Mouse (Mus musculus) embryonic facial prominence, embryonic 13.5 days (tissue): ENCODE data around the gene Cap1. TPM values are rescaled to one million over a fixed set of nuclear protein-coding genes. Genes with fewer than 3 reads are reported as not detected.

Experiments used
- ATAC-seq: fragments of 200-750 bp; cut with Nextera tagmentation; 2 replicates; pipeline ENCODE4 v1.8.0; 2017; ENCODE audit warnings: low read depth; ENCODE audit not compliant: insufficient number of reproducible peaks, insufficient read depth, low FRiP score, low TSS enrichment
- H3K27ac ChIP-seq: fragments of 300-500 bp; sonication (generic); 2 replicates; pipeline ENCODE4 v1.5.1; 2015; ENCODE audit warnings: moderate library complexity, mild to moderate bottlenecking, inconsistent platforms
- H3K27me3 ChIP-seq: fragments of 300-500 bp; sonication (generic); 2 replicates; pipeline ENCODE4 v1.6.1; 2015; ENCODE audit warnings: mild to moderate bottlenecking, inconsistent platforms
- H3K36me3 ChIP-seq: fragments of 300-500 bp; sonication (generic); 2 replicates; pipeline ENCODE4 v1.6.1; 2015; ENCODE audit warnings: mild to moderate bottlenecking, inconsistent platforms
- H3K4me1 ChIP-seq: fragments of 300-500 bp; sonication (generic); 2 replicates; pipeline ENCODE4 v1.6.1; 2015; ENCODE audit warnings: inconsistent platforms
- H3K4me2 ChIP-seq: fragments of 300-500 bp; sonication (generic); 2 replicates; pipeline ENCODE4 v1.6.1; 2015; ENCODE audit warnings: moderate library complexity, mild to moderate bottlenecking, inconsistent platforms
- H3K4me3 ChIP-seq: fragments of 300-500 bp; sonication (generic); 2 replicates; pipeline ENCODE4 v1.5.1; 2015; ENCODE audit warnings: mild to moderate bottlenecking, inconsistent platforms
- H3K9ac ChIP-seq: fragments of 300-500 bp; sonication (generic); 2 replicates; pipeline ENCODE4 v1.6.1; 2015; ENCODE audit warnings: mild to moderate bottlenecking, inconsistent platforms
- H3K9me3 ChIP-seq: fragments of 300-500 bp; sonication (generic); 2 replicates; pipeline ENCODE4 v1.6.1; 2016; ENCODE audit warnings: inconsistent platforms
- WGBS: fragments of 180-500 bp; shearing (Covaris S2); methylation state at CpG from one replicate; pipeline ENCODE4 v1.1.7; 2015; ENCODE audit warnings: mixed read lengths; 5-methylcytosine and 5-hydroxymethylcytosine counted together
- polyA plus RNA-seq: library from polyadenylated mRNA; unstranded; fragments of >200 nt; fragmentation: Nextera tagmentation; extraction: Ambion mirVana; gene quantifications from 2 replicates; pipeline ENCODE4 v1.2.1, GENCODE M21; 2015

Cap1 gene
- polyA plus RNA-seq, 1 experiment from 2014 or later, result 67.2 TPM

DNA sequence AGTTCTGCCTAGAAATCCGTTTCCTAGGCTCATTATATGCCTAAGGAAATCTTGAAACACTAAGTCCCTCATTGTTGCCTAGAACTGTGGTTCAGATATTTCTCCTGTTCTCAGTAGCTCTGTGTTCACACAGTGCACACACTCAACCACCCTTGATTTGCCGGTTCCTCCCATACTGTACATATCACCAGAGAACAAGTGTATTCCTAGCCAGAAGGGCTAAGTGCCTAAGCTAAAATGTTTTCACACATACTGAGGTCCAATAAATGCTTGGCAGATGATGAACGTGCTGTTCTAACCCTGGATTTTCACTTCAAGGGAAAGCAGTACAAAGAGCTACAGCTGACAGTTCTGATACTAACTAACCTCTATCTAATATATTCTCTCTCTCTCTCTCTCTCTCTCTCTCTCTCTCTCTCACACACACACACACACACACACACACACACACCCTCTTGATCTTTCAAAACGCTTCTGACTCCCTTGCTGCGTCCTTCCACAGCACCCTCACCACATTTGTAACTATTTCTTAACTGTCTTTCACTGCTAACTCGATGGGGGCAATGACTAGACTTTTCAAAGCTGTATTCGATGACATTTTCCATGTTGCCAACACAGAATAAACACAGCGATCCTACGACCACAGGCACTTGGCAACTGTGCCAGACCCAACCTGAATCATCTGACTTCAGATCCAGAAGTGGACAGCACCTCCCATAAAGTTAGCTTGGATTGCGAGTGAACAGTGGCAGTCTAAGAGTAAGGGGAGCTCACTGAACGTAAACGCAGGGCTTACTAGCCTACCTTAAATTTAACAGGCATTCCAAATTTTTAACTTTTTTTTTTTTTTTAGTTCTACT is 1.1 kb downstream of the Cap1 start:
- Histone ChIP-seq H3K4me2 (peak overlapping the region; percentile 66), H3K27ac (peak overlapping the region; percentile 99; the same call in 1 of the 2 replicates), H3K4me3 (peak overlapping the region; percentile 83), H3K9ac (peak overlapping the region; percentile 88), H3K27me3 (no peaks in the 10 kb centered on the region), H3K36me3 (no peaks in the 10 kb centered on the region), H3K9me3 (no peaks in the 10 kb centered on the region), H3K4me1 (peaks cover 18% of the 10 kb centered on the region)
- 42% methylated on average over 12 of the region's 12 CpGs for whole genome bisulfite sequencing
- ATAC-seq, result no peak

GRCm38 (mm10) chr4:122884051-122884450 is 1.8 kb downstream of the Cap1 start:
- no peaks in the 10 kb centered on the region for H3K27me3 ChIP-seq
- ATAC-seq, result no peak
- peaks cover 18% of the 10 kb centered on the region for H3K4me1 ChIP-seq
- H3K27ac ChIP-seq, result no peak overlapping the region; the same call in 1 of the 2 replicates
- peak overlapping the region; percentile 83; the same call in 1 of the 2 replicates for H3K4me3 ChIP-seq
- 65% methylated on average over 2 of the region's 2 CpGs for WGBS
- H3K9me3 ChIP-seq, result no peaks in the 10 kb centered on the region
- peak overlapping the region; percentile 27; the same call in 1 of the 2 replicates for H3K9ac ChIP-seq
- H3K4me2 ChIP-seq, result peak overlapping the region; percentile 66
- no peaks in the 10 kb centered on the region for H3K36me3 ChIP-seq

DNA sequence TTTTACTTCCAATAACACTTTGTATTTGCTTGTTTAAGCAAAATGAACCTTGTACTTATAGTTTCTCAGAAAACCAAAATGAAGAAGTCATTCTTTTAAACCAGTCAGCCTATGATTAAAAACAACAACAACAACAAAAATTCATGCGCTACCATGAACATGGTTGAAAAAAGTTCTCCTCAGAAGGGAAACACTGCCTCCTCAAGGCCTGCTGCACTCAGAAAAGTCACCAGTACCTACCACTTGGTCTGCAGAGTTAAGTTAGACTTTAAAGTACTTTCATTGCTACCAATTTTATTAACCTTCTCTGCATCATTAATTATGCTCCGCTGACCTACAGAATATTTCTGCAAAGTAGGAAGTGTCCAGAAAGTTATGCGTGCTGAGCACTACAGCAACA is 2.6 kb downstream of the Cap1 start:
- no peak for ATAC-seq
- H3K27ac ChIP-seq, result no peak overlapping the region
- no peaks in the 10 kb centered on the region for H3K9me3 ChIP-seq
- WGBS, result 89% methylated on average over 3 of the region's 3 CpGs
- H3K27me3 ChIP-seq, result no peaks in the 10 kb centered on the region
- 0 out of 2 replicates have a peak overlapping the region, but pooled peaks have one; percentile 8 for H3K9ac ChIP-seq
- H3K4me2 ChIP-seq, result 0 out of 2 replicates have a peak overlapping the region, but pooled peaks have one; percentile 66
- H3K4me1 ChIP-seq, result peaks cover 18% of the 10 kb centered on the region
- H3K36me3 ChIP-seq, result no peaks in the 10 kb centered on the region
- H3K4me3 ChIP-seq, result no peak overlapping the region

DNA sequence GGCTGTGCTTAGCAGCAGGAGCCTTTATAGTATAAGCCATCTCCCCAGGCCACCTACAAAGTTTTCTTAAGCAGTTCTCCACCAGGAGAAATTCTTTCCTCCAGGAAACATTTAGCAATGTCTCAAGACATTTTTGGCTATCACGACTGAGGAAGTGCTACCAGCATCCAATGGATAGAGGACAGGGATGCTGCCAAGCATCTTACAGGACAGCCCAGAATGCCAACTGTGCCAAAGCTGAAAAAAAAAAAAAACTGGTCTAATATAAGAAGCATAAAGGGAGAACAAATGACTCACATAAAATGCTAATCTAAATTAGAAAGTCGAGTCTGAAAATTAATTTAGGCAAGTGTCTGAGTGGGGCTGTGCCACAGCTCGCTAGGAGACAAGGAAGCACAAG is 3.3 kb downstream of the Cap1 start:
- Histone ChIP-seq H3K9me3 (no peaks in the 10 kb centered on the region), H3K4me3 (no peak overlapping the region), H3K36me3 (no peaks in the 10 kb centered on the region), H3K4me1 (peaks cover 18% of the 10 kb centered on the region), H3K9ac (0 out of 2 replicates have a peak overlapping the region, but pooled peaks have one; percentile 2), H3K27me3 (no peaks in the 10 kb centered on the region), H3K4me2 (no peak overlapping the region), H3K27ac (no peak overlapping the region)
- no peak for ATAC-seq
- WGBS, result 77% methylated on average over 3 of the region's 3 CpGs

- H3K9me3 ChIP-seq, result no peaks in the 10 kb centered on the region
- H3K4me2 ChIP-seq, result no peak overlapping the region
- H3K4me3 ChIP-seq, result no peak overlapping the region
- 87% methylated on average over 2 of the region's 2 CpGs for WGBS
- H3K27ac ChIP-seq, result no peak overlapping the region
- no peaks in the 10 kb centered on the region for H3K27me3 ChIP-seq
- no peaks in the 10 kb centered on the region; the same call in 1 of the 2 replicates for H3K36me3 ChIP-seq
- ATAC-seq, result no peak
- peaks cover 2% of the 10 kb centered on the region for H3K4me1 ChIP-seq
- no peak overlapping the region for H3K9ac ChIP-seq
Observed at GRCm38 (mm10) chr4:122878333-122879070, 7.4 kb downstream of the Cap1 start.

GRCm38 (mm10) chr4:122873512-122873911 is 12.3 kb downstream of the Cap1 start:
- 91% methylated on average over 4 of the region's 4 CpGs for WGBS
- no peak overlapping the region for H3K9ac ChIP-seq
- no peak for ATAC-seq

GRCm38 (mm10) chr4:122873003-122873402 is 12.9 kb downstream of the Cap1 start:
- ATAC-seq, result no peak
- Histone ChIP-seq H3K9me3 (no peaks in the 10 kb centered on the region), H3K4me3 (no peak overlapping the region), H3K9ac (no peak overlapping the region), H3K27ac (no peak overlapping the region), H3K4me2 (no peak overlapping the region), H3K27me3 (no peaks in the 10 kb centered on the region), H3K4me1 (no peaks in the 10 kb centered on the region), H3K36me3 (peaks cover 37% of the 10 kb centered on the region)
- 65% methylated on average over 5 of the region's 5 CpGs for WGBS

More at GRCm38 (mm10) chr4:122873512-122873911, 12.3 kb downstream of the Cap1 start:
- no peaks in the 10 kb centered on the region for H3K9me3 ChIP-seq
- H3K27ac ChIP-seq, result no peak overlapping the region
- H3K4me3 ChIP-seq, result no peak overlapping the region
- H3K27me3 ChIP-seq, result no peaks in the 10 kb centered on the region
- no peak overlapping the region for H3K4me2 ChIP-seq
- H3K4me1 ChIP-seq, result no peaks in the 10 kb centered on the region
- peaks cover 32% of the 10 kb centered on the region for H3K36me3 ChIP-seq

GRCm38 (mm10) chr4:122871989-122872388 is 13.9 kb downstream of the Cap1 start:
- ATAC-seq, result no peak
- Histone ChIP-seq H3K4me1 (no peaks in the 10 kb centered on the region), H3K27ac (no peak overlapping the region), H3K9ac (no peak overlapping the region), H3K36me3 (peaks cover 44% of the 10 kb centered on the region), H3K27me3 (no peaks in the 10 kb centered on the region), H3K4me3 (no peak overlapping the region), H3K9me3 (no peaks in the 10 kb centered on the region), H3K4me2 (no peak overlapping the region)
- WGBS, result 83% methylated on average over 2 of the region's 2 CpGs

GRCm38 (mm10) chr4:122871269-122871668 is 14.6 kb downstream of the Cap1 start:
- WGBS, result 92% methylated on average over 11 of the region's 11 CpGs
- no peak overlapping the region for H3K9ac ChIP-seq
- no peaks in the 10 kb centered on the region for H3K9me3 ChIP-seq
- H3K27me3 ChIP-seq, result no peaks in the 10 kb centered on the region
- H3K36me3 ChIP-seq, result peaks cover 49% of the 10 kb centered on the region
- H3K27ac ChIP-seq, result no peak overlapping the region
- no peak overlapping the region for H3K4me2 ChIP-seq
- no peaks in the 10 kb centered on the region for H3K4me1 ChIP-seq
- H3K4me3 ChIP-seq, result no peak overlapping the region
- no peak for ATAC-seq

- Histone ChIP-seq H3K4me2 (no peak overlapping the region), H3K9ac (no peak overlapping the region), H3K9me3 (no peaks in the 10 kb centered on the region), H3K4me3 (no peak overlapping the region), H3K36me3 (peaks cover 54% of the 10 kb centered on the region), H3K27ac (no peak overlapping the region), H3K4me1 (no peaks in the 10 kb centered on the region), H3K27me3 (no peaks in the 10 kb centered on the region)
- ATAC-seq, result no peak
- WGBS, result 85% methylated on average over 5 of the region's 5 CpGs
Observed at GRCm38 (mm10) chr4:122870741-122871140, 15.1 kb downstream of the Cap1 start.

GRCm38 (mm10) chr4:122870027-122870426 is 15.8 kb downstream of the Cap1 start:
- Histone ChIP-seq H3K27ac (no peak overlapping the region), H3K36me3 (peaks cover 61% of the 10 kb centered on the region), H3K4me1 (no peaks in the 10 kb centered on the region), H3K4me2 (no peak overlapping the region), H3K4me3 (no peak overlapping the region), H3K27me3 (no peaks in the 10 kb centered on the region), H3K9me3 (no peaks in the 10 kb centered on the region), H3K9ac (no peak overlapping the region)
- ATAC-seq, result no peak
